Mouse (Mus musculus) C2C12 (cell line): ENCODE results near the gene Nrxn1.

ENCODE experiments used
- CEBPB ChIP-seq: IDR thresholded peaks from one replicate; pipeline ENCODE4 v1.6.1; 2011; ENCODE audit warnings: low read depth, mild to moderate bottlenecking, control low read depth, moderate library complexity
- CTCF ChIP-seq: IDR thresholded peaks from one replicate; pipeline ENCODE4 v1.5.1; 2011; ENCODE audit not compliant: control insufficient read depth, insufficient read depth, insufficient read length
- MAX ChIP-seq: IDR thresholded peaks from one replicate; pipeline ENCODE4 v1.6.1; 2011; ENCODE audit warnings: mild to moderate bottlenecking, control low read depth
- MYOD1 ChIP-seq: IDR thresholded peaks from one replicate; pipeline ENCODE4 v1.6.1; 2011; ENCODE audit warnings: low read depth; ENCODE audit not compliant: control insufficient read depth, insufficient read length
- MYOG ChIP-seq: IDR thresholded peaks from one replicate; pipeline ENCODE4 v1.6.1; 2011; ENCODE audit not compliant: control insufficient read depth, insufficient read length; ENCODE audit errors: extremely low read depth

GRCm38 (mm10) chr17:90818340-90818739, 274.5 kb downstream of the Nrxn1 start:
- TF ChIP-seq CEBPB, result no peak
- TF ChIP-seq CTCF, result no peak
- TF ChIP-seq MYOG, result no peak
- TF ChIP-seq MAX, result no peak
- no peak for TF ChIP-seq MYOD1
